ENCODE assay signal across 15 mouse cellular contexts in the genomic region with DNA sequence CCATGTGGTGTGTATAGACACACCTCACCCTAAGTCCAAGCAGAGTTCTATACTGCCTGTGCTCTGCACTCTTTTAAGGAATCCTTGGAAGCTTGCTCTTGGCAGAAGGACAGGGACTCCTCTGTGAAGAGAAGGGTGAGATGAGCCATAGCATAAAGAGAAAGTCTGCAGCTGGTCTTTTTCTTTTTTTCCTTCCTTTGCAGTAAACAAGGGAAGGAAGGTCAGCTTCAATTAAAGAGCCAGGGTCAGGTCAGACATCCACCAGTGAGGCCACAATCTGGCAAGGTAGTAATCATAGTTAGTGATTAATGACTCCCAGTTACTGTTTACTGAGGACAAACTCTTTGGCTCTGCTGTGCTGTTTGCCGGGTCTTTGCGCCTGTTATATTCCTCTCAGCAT.
DNase-seq lines count a peak whose midpoint lies in the region; ATAC-seq and TF ChIP-seq lines count a peak whose summit lies in the region.
"Had no signal": no experiment of that assay in that cellular context is flagged by ENCODE, and none has a peak within 500 bp of the region (broad histone marks: within the 10 kb centered on the region; RNA-seq: fewer than 3 reads in every experiment).

No protein-coding gene starts in this region.

- 5% methylated on average over 2 of the region's 2 CpGs for WGBS in lung, embryonic 14.5 days

- H3K36me3 ChIP-seq in lung, embryonic 14.5 days (ENCODE audit: insufficient read depth) = no peaks in the 10 kb centered on the region
- H3K36me3 ChIP-seq: hindbrain, embryonic 10.5 days; limb, embryonic 13.5 days had no signal

- no peak for TF ChIP-seq CTCF in lung, embryonic 14.5 days (IDR thresholded peaks at IDR 0.05; ENCODE audit: low read depth)

- DNase-seq in adrenal gland, adult 2 months = peak; percentile 1
- no peak for DNase-seq in adrenal gland, adult 8-10 months
- peak; percentile 67 for DNase-seq in lung, embryonic 14.5 days
- DNase-seq in lung, postnatal 10 days = no peak
- peak; percentile 53 to 82 for DNase-seq in kidney, adult 8-10 months
- DNase-seq in kidney, postnatal 4 days = peak; percentile 12 to 41
- no peak for DNase-seq in ovary, postnatal 36 days (ENCODE audit: low spot score)
- DNase-seq in thymus, postnatal 36 days = no peak
- DNase-seq: gastrocnemius, postnatal 14 days; retina, postnatal 1 day had no signal

- no peaks in the 10 kb centered on the region for H3K27me3 ChIP-seq in lung, embryonic 14.5 days (ENCODE audit: insufficient read depth, low read length)
- H3K27me3 ChIP-seq: limb, embryonic 13.5 days; Patski had no signal

- no peaks in the 10 kb centered on the region for H3K4me1 ChIP-seq in lung, embryonic 14.5 days (ENCODE audit: insufficient read depth)
- H3K4me1 ChIP-seq: limb, embryonic 13.5 days had no signal

- no peaks in the 10 kb centered on the region for H3K9me3 ChIP-seq in lung, embryonic 14.5 days (ENCODE audit: low read depth, low read length)
- H3K9me3 ChIP-seq: hindbrain, embryonic 10.5 days; limb, embryonic 13.5 days had no signal

- ATAC-seq in lung, embryonic 14.5 days (ENCODE audit: insufficient read depth) = peak; percentile 94; the same call in 1 of the 2 replicates
- ATAC-seq: forebrain, embryonic 16.5 days; Patski had no signal

- H3K27ac ChIP-seq in lung, embryonic 14.5 days (ENCODE audit: low read depth) = no peak overlapping the region
- H3K27ac ChIP-seq: hindbrain, embryonic 10.5 days; limb, embryonic 13.5 days had no signal

- H3K4me2 ChIP-seq in lung, embryonic 14.5 days = no peak overlapping the region
- H3K4me2 ChIP-seq: limb, embryonic 13.5 days had no signal

- H3K4me3 ChIP-seq in lung, embryonic 14.5 days (ENCODE audit: low read depth, low read length) = no peak overlapping the region
- H3K4me3 ChIP-seq: erythroblast, embryonic 14.5 days; hindbrain, embryonic 10.5 days; limb, embryonic 13.5 days had no signal

- no peak overlapping the region for H3K9ac ChIP-seq in lung, embryonic 14.5 days
- H3K9ac ChIP-seq: limb, embryonic 13.5 days had no signal

Comparison
In these comparisons a context has a peak if more than half of its experiments do, and no peak if none do; other contexts are left out.
1. DNase-seq: peak in adrenal gland, adult 2 months (single experiment), lung, embryonic 14.5 days (single experiment), kidney, adult 8-10 months (2 of 2) and kidney, postnatal 4 days (2 of 2); none in adrenal gland, adult 8-10 months (single experiment), lung, postnatal 10 days (single experiment), ovary, postnatal 36 days (single experiment) and thymus, postnatal 36 days (0 of 2).